Mouse (Mus musculus) induced T-regulatory cell, adult 2 months (primary cell): ENCODE measurements around the gene Pdp2.

ENCODE experiments used
- DNase-seq: peaks from one replicate; pipeline ENCODE4 v3.0.0-alpha.2; 2012; ENCODE audit warnings: low read depth

Gene Pdp2

GRCm38 (mm10) chr8:104597656-104598055, 6.4 kb downstream of the Pdp2 start:
- DNase-seq, result no peak

DNA sequence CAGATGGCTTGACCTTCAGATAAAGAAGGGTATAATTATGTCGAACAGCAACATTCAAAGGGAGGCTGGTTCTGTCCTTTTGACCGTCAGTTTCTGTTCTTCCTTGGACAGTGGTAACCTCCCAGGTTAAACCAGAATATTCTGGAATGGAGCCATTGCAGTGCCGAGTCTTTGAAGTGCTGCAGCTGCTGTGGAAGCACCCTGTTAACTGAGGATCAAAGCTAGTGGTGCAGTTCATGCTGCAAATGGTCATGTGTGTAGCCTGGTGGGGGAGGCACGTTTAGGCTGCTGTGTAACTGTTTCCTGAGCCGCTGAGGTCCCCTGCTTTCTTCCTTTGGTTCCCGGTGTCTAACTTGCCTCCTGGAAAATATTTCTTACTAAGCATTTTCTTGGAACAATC, 7.2 kb downstream of the Pdp2 start:
- DNase-seq, result no peak

DNA sequence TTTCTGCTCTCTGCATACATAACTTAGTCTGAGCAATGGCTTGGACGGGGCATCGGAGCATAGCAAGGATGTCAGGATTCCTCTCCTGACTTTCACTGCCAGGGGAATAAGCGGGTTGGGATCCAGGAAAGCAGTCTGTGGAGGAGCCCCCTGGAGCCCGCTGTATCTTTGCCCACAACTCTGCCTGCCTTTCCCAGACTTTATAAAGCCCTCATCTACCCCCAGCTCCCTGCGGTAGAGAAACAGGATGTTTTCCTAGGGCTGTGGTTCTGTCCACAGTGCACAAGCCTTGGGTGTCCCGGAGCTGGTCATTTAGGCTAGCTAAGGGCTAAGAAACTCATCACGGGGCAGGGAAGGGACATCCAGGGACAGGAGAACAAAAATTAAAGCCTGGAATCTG, 10.1 kb downstream of the Pdp2 start:
- DNase-seq, result no peak

GRCm38 (mm10) chr8:104601941-104602371, 10.7 kb downstream of the Pdp2 start:
- no peak for DNase-seq

- DNase-seq, result peak; percentile 86
Measured at GRCm38 (mm10) chr8:104602468-104603244, 11.4 kb downstream of the Pdp2 start.

DNA sequence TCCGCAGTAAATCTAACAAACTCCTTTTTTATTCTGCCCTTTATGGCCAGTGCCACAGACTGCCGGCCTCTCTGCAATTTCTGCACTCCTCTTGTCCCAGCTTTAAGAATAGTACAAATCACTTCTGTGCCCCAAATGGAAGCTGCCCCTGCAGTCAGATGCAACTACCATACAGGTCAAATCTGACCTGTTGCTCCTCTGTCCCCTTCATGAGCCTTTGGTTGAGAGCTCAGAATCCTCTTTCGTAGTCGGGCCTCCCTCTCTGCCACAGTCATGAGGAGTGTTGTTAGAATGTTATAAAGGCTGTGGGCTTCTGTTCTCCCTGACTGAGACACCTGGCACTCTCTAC, 12.0 kb downstream of the Pdp2 start:
- DNase-seq, result no peak

DNA sequence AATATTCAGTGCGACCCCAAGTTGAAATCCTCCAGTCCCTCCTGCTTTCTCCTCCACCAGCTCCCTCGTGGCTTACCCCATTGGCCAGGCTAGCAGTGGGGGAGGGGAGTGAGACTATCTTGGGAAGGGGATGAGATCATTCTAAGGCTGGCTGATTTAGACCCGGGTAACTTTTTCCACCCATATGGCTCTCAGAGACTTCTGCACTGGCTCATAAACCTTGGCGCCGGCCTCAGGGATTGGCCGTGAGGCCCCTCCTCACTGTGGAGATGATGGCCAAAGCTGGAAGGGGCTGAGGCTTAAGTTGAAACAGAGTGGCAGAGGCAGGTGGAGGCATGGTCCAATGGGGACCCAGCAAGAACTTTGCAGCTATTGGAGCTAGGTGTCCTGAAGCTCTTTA, 15.1 kb downstream of the Pdp2 start:
- DNase-seq, result no peak

DNA sequence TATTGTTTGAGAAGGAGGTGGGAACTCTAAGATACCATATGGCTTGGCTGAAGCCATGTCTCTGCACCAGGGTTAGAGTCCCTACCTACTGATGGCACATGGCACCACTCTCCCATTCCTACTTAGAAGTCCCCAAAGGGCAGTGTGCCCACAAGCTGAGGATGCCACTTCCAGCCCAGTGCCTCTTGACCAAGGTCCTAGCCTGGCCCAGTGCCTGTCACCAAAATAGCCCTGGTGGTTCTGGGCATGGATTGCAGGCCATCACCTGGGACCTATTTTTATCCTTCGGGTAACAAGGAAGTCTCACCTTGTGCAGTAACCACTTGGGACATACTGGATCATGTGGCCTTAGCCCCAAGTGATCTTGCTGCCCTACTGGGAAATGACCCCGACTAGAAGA, 16.7 kb downstream of the Pdp2 start:
- no peak for DNase-seq

GRCm38 (mm10) chr8:104609222-104609621, 18.0 kb downstream of the Pdp2 start:
- no peak for DNase-seq

- DNase-seq, result no peak
Measured at GRCm38 (mm10) chr8:104610185-104610766, 19.0 kb downstream of the Pdp2 start.

- DNase-seq, result no peak
Measured at GRCm38 (mm10) chr8:104611613-104612012, 20.4 kb downstream of the Pdp2 start.

DNA sequence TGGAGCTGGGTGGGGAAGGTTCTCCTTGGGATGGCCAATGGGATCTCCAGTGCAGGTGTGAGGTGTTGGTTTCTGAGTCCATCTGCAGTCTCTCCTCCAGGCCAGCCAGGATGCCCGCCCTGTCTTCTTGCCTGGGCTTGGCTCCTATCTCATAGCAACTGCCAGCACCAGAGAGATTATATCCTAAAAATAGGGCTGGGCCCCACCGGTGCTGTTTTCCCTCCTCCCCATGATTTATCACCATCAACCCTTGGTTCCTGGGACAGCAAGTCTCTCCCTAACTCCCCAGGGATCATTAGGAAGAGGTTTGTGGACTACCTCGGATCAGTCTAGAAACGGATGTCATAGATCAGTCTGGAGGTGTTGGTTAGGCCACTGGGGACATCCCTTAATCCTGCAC, 21.9 kb downstream of the Pdp2 start:
- DNase-seq, result no peak

DNA sequence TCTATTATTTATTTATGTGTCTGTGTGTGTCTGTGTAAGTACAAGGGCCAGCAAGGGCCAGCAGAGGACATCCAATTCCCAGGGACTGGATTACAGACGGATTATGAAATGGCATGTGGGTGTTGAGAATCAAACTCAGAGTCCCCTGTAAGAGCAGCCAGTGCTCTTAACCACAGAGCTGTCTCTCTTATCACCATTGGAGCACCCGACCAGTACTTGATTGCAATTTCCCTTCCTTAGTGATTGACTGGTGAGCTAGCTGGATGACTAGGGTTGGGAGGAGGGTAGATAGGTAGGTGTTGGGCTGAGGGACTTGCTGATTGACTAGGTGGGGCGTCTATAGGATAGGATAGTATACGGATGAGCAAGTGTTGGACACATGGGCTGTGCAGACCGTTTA, 29.5 kb downstream of the Pdp2 start:
- DNase-seq, result no peak

DNA sequence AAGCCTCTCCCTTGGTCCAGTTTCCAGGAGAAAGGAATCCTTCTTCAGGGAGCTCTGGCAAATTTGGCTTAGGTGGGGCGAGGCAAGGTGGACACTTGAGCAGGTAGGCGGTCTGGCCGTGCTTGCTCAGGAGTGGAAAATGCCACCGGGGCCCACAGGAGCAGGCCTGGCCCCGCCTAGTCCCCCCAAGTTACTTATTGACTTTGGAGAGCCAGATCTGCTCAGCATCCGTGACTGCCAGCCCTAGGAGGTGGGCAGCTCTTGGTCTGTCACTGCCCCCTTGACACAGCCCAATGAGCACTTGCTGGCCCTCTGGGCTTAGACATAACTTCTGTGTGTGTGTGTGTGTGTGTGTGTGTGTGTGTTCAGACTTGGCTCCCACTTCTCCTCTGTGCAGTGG, 32.9 kb downstream of the Pdp2 start, which contains the start of gene Cdh16:
Gene Cdh16, minus strand, starts transcription at position 236 of the 400 bp plus-strand sequence.
- no peak for DNase-seq

DNA sequence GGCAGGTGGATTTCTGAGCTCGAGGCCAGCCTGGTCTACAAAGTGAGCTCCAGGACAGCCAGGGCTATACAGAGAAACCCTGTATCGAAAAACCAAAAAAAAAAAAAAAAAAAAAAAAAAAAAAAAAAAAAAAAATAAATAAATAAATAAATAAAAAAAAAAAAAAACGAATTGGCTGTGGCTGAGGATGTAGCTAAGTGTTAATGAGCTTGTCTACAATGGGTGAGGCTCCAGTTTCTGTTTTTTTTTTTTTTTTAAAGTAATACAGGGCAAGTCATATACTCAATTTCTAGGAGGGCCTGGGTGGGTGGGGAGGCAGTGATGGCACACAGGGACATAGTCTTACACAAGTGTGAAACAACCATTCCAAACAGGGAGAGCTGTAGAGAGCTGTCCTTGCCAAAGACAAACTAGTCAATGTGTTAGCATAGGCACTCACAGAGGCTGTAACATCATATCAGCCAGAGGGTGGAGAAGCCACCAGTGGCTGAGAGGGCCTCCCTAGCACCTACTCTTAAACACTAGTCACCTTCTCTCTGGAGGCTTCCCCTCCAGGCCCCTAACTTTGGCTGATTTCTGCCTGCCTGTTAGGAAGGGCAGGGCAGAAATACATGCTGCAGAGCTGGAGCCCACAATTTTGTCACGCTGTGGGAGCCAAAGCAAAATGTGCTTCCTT, 36.0 kb downstream of the Pdp2 start:
- DNase-seq, result no peak

DNA sequence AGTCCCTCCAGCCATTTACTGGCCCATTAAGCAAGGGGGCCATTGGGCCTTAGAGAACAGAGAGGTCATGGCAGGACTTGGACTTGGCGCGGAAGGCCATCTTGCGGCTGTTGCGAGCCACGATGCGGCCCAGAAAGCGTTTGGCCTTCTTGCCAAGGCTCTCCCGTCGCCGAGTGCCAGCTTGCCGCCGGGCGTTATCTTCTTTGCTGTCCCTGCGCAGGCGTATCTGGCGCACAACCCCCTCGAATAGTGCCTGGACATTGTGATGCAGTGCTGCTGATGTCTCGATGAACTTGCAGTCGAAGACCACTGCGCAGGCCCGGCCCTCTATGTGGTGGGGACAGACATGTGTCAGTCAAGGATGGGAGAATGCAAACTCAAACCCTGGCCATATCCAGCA, 37.2 kb downstream of the Pdp2 start:
- no peak for DNase-seq

DNA sequence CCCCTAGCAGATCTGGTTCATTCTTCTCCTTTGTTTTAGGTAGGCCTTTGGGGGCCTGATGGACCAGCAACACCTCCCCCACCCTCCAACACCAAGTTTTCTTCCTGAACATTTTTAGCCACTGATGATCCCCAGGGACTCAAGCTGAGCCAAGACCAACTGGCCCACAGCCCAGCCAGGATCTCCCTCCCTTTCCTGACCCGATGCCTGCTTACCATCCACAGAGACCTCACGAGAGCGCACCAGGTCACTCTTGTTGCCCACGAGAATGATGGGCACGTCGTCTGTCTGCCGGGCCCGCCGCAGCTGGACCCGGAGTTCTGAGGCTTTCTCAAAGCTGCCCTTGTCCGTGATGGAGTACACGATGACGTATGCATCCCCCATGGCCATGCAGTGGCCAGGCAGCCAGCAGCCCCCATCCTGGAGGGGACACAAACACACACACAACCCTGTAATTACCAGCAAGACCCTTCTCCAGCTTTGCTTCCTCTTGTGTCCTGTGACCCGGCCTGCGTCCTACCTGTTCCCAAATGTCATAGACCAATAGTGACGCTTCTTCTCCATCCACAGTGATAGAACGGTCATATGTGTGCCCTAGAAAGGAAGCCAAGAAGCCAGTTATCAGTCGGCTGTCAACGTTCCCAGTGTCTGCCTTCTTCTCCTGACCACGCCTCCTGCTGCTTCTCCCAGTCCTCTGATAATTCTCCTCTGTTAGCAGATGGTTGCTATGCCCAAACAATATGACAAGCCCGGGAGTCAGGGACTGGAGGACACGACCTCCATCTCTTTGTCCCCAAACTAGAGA, 38.3 kb downstream of the Pdp2 start:
- DNase-seq, result no peak

DNA sequence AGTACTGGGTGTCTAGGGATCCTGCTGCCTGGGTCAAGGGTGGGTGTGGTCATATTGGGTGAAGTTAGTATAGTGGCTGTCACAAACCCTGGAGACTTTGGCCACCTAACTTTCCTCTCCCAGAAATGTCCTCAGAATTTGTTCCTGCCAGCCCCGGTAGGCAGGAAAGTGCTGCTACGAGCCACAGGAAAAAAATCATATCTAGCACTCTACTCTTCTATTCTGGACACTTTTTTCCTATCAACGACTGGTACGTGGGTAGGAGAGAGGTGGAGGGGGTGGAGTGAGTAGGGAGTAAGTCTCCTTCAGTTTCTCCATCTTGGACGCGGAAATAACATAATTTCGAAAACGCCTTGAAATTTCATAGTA, 38.8 kb downstream of the Pdp2 start:
- DNase-seq, result no peak

GRCm38 (mm10) chr8:104630574-104630973, 39.3 kb downstream of the Pdp2 start:
- DNase-seq, result no peak

DNA sequence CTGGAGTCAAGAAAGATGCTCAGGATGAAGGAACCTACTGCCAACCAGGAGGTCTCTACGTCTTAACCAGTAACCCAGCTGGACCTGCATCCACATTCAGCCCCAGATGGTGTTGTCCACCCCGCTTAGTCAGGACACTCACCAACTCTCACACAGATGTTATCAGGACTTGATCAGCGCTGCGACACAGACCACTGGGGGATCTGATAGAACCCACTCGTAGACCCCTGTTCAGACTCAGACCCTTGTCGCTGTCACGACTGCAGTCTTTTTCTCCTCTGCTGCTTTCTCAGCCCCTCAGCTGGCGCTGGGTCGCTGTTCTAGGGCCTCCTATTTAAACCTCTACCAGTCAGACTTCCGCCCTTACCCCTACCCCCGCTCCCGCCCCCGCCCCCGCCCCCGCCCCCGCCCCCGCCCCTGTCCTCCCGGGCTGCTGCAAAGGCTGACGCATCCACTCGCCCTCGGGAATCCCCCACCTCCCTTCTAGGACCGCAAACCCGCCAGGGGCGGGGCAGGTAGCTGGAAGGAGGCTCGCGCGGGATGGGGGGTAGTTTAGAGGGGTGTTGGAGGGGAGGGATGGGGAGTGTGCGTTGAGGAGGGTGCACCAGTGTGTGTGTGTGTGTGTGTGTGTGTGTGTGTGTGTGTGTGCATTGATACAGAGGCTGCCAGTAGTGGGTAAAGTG, 39.9 kb downstream of the Pdp2 start, which contains the start of gene Rrad:
Gene Rrad, minus strand, starts transcription at position 347 of the 683 bp plus-strand sequence.
- DNase-seq, result peak; percentile 96

DNA sequence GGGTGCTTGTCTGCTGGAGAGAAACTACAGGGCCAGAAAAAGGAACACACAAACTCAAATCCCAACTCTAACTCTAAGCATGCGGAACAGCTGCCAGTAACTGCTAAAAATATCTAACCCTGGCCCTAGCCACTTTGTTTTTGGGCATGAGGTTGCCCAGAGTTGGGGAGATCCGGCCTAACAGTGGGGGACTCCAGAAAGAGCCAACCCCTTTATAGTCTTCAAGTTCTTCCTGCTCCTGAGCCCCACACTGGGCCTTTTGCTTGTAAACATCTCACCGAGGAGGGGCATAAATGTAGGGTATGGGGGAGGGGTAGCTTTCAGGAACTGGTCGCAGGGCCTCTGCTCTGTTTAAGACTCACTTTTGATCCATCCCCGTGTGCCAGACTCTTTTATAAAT, 40.7 kb downstream of the Pdp2 start:
- DNase-seq, result peak; percentile 74

- peak; percentile 64 for DNase-seq
Measured at GRCm38 (mm10) chr8:104632486-104632885, 41.2 kb downstream of the Pdp2 start.
